Mouse (Mus musculus): ENCODE data around the gene Gm29735.

The Gm29735 gene

DNA sequence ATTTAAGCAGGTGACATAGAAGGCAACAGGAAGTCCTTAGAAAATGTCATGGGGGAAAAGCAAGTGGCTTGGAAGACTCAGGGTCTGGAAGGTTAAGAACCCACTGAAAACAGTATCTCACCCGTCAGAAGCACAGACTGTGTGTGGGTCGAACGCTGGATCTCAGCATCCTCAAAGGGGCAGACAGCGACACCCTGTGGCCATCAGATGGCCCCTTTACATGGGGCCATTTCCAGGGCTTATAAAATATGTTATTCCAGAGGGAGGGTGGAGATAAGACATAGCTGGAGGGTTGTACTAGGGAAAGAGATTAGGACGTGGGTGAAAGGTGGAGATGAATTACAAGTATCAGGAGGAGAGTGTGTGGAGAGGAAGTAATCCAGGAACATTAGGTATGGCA is 37.3 kb downstream of the Gm29735 start:
- no peak for DNase-seq

All from kidney, adult 9 months (tissue).